Mouse (Mus musculus): ENCODE results near the gene Fuz. TPM values are rescaled to one million over a fixed set of nuclear protein-coding genes. Genes with fewer than 3 reads are reported as not detected.
A peak's percentile ranks its signal among the peaks of the same experiment; 100 is the strongest.

Gene Fuz
- polyA plus RNA-seq, 1 experiment from 2014 or later, result 18.7 TPM

DNA sequence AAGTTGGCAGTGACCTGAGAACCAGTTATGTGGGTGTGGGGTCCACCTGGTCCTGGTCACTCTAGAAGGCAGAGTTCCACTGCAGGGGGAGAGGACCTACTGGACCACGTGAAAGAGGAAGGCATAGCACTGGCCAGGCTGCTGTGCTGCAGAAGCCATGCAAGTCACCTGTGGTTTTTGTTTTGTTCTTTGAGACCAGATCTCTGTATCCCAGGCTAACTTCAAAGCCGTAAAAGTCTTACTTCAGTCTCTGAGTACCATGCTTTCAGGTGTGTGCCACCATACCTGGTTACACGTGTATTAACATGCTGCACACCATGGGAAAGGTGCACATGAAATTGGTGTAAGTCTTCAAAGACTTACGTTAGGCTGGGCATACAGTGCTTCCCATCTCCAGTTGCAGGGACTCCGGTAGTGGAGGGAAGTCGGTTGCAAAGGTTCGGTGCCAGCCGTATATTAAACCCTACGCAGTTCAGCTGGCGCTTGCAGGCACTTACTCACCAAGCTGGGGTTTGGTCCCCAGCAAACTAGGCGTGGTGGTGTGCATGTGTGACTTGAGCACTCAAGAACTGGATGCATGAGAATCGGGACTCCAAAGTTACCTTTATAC is 44.1 kb upstream of the Fuz start:
- H3K4me1 ChIP-seq (ENCODE audit: control insufficient read depth, insufficient read depth, low read length), result peaks cover 31% of the 10 kb centered on the region
- H3K27ac ChIP-seq (ENCODE audit: low read depth, low read length), result no peak overlapping the region
- H3K4me3 ChIP-seq (ENCODE audit: low read depth, low read length), result no peak overlapping the region
- no peaks in the 10 kb centered on the region for H3K9me3 ChIP-seq (ENCODE audit: control insufficient read depth, low read length)
- H3K9ac ChIP-seq (ENCODE audit: low read length), result no peak overlapping the region
- H3K27me3 ChIP-seq (ENCODE audit: control insufficient read depth, insufficient read depth, low read length), result no peaks in the 10 kb centered on the region
- H3K4me2 ChIP-seq (ENCODE audit: low read depth), result no peak overlapping the region
- WGBS, result 94% methylated on average over 12 of the region's 12 CpGs
- H3K36me3 ChIP-seq (ENCODE audit: control insufficient read depth, insufficient read depth, low read length), result no peaks in the 10 kb centered on the region
- ATAC-seq (ENCODE audit: insufficient read depth, low FRiP score, low TSS enrichment), result no peak
- no peak for DNase-seq (ENCODE audit: low spot score)

DNA sequence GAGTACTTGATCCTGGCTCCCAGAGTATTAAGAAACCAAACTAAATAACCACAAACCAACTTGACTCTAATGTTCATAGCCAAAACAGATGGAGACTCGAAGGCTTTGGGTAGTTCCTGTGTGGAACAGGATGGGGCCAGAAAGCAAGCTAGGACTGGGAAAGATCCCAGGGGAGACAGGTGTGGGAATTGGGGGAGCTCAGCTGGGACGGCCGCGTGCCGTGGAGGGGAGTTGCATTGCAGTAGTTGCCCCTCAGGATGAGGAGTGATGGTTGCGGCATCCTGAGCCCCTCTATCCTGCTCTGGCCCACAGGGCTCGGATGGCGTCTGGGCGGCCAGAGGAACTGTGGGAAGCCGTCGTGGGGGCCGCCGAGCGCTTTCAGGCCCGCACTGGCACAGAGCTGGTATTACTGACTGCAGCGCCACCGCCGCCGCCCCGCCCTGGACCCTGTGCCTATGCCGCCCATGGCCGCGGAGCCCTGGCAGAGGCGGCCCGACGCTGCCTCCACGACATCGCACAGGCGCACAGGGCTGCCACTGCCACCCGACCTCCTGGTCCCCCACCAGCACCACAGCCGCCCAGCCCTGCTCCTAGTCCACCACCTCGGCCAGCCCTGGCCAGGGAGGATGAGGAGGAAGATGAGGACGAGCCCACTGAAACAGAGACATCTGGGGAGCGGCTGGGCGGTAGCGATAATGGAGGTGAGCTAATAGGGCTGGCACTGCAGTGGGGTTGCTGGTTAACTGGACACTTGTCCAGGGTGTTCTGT is 43.4 kb upstream of the Fuz start:
- Histone ChIP-seq H3K9me3 (ENCODE audit: control insufficient read depth, low read length) (no peaks in the 10 kb centered on the region), H3K9ac (ENCODE audit: low read length) (no peak overlapping the region), H3K4me1 (ENCODE audit: control insufficient read depth, insufficient read depth, low read length) (peaks cover 32% of the 10 kb centered on the region), H3K4me2 (ENCODE audit: low read depth) (no peak overlapping the region), H3K4me3 (ENCODE audit: low read depth, low read length) (no peak overlapping the region), H3K36me3 (ENCODE audit: control insufficient read depth, insufficient read depth, low read length) (no peaks in the 10 kb centered on the region), H3K27ac (ENCODE audit: low read depth, low read length) (no peak overlapping the region), H3K27me3 (ENCODE audit: control insufficient read depth, insufficient read depth, low read length) (no peaks in the 10 kb centered on the region)
- ATAC-seq (ENCODE audit: insufficient read depth, low FRiP score, low TSS enrichment), result no peak
- DNase-seq (ENCODE audit: low spot score), result no peak
- 94% methylated on average over 36 of the region's 36 CpGs for WGBS

DNA sequence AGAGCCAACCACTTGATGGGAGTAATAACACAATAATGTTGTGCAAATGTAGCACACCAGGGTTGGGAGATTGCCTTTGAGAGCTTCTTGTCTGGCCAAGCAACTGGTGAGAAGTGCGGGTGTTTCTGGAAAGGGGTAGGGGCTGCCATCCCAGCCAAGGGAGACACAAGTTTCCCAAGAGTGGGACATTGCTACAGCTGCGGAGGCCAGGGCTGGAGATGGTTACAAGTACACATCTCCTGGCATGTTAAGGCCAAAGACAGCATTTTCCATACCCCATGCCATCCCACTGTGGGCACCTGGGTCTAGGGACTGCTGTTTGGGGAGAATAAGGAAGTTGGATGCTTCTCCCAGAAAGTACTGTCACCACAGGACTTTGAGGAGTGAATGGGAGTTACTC is 42.8 kb upstream of the Fuz start:
- H3K4me1 ChIP-seq (ENCODE audit: control insufficient read depth, insufficient read depth, low read length), result peaks cover 33% of the 10 kb centered on the region
- no peaks in the 10 kb centered on the region for H3K9me3 ChIP-seq (ENCODE audit: control insufficient read depth, low read length)
- WGBS, result 88% methylated on average over 2 of the region's 2 CpGs
- no peak overlapping the region for H3K27ac ChIP-seq (ENCODE audit: low read depth, low read length)
- no peak overlapping the region for H3K9ac ChIP-seq (ENCODE audit: low read length)
- H3K27me3 ChIP-seq (ENCODE audit: control insufficient read depth, insufficient read depth, low read length), result no peaks in the 10 kb centered on the region
- H3K4me2 ChIP-seq (ENCODE audit: low read depth), result no peak overlapping the region; the same call in 1 of the 2 replicates
- ATAC-seq (ENCODE audit: insufficient read depth, low FRiP score, low TSS enrichment) (no peak), DNase-seq (ENCODE audit: low spot score) (no peak)
- no peak overlapping the region for H3K4me3 ChIP-seq (ENCODE audit: low read depth, low read length)
- no peaks in the 10 kb centered on the region for H3K36me3 ChIP-seq (ENCODE audit: control insufficient read depth, insufficient read depth, low read length)

DNA sequence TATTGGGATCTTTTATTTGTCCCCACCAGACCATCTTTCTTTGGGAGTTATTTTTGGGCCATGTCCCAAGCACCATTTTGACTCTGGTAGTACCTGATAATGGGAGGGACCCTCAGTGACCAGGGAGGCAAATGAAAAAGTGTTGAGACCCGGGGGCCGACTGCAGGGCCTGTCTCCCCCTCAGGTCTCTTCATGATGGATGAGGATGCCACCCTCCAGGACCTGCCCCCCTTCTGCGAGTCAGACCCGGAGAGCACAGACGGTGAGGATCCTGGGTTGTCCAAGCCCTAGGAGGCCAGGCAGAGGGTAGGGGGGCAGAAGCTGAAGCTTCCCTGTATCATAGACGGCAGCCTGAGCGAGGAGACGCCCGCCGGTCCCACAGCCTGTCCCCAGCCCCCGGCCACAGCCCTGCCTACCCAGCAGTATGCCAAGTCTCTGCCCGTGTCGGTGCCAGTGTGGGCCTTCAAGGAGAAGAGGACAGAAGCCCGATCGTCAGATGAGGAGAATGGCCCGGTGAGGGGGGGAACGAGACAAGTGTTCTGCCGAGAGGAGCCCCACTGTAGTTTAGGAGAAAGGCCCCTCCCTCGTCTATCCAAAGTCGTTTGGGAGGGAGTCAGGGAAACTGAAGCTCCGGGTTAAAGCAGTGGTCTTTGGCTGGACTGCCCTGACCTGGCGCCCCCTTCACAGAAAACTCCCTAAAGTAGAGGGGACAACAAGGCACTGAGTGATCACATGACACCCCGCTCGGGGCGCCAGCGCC is 42.1 kb upstream of the Fuz start:
- no peaks in the 10 kb centered on the region for H3K27me3 ChIP-seq (ENCODE audit: control insufficient read depth, insufficient read depth, low read length)
- 29% methylated on average over 26 of the region's 26 CpGs for WGBS
- DNase-seq (ENCODE audit: low spot score) (no peak), ATAC-seq (ENCODE audit: insufficient read depth, low FRiP score, low TSS enrichment) (no peak)
- peaks cover 34% of the 10 kb centered on the region for H3K4me1 ChIP-seq (ENCODE audit: control insufficient read depth, insufficient read depth, low read length)
- H3K9me3 ChIP-seq (ENCODE audit: control insufficient read depth, low read length), result no peaks in the 10 kb centered on the region
- H3K4me3 ChIP-seq (ENCODE audit: low read depth, low read length), result peak overlapping the region; percentile 44
- peak overlapping the region; percentile 92 for H3K27ac ChIP-seq (ENCODE audit: low read depth, low read length)
- peak overlapping the region; percentile 91 for H3K4me2 ChIP-seq (ENCODE audit: low read depth)
- no peaks in the 10 kb centered on the region for H3K36me3 ChIP-seq (ENCODE audit: control insufficient read depth, insufficient read depth, low read length)
- H3K9ac ChIP-seq (ENCODE audit: low read length), result peak overlapping the region; percentile 69

DNA sequence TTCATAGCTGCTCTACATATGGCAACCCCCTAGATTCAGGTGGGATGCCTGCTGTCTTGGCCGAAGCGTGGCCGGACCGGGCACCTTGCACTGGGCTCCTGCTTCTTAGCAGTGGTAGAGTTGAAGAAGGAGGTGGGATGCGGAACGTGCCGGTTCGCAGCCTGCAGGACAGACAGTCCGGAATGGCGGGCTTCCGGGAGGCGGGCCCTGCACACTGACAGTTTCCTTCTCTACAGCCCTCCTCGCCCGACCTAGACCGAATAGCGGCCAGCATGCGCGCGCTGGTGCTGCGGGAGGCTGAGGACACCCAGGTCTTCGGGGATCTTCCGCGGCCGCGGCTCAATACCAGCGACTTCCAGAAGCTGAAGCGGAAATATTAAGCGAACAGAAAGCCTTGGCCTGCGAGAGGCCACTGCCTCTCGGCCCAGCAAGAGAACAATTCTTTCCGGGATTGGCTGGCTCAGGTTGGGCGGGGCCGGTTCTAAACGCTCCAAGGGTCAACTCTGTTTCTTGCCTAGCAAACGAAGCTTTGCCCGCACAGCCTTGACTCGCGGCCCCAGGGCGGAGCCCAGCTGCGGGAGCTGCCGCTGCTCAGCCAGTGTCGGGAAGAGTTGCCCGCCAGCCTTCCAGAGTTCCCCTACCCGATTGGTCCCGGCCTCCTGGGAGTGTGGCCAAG is 41.4 kb upstream of the Fuz start:
- no peaks in the 10 kb centered on the region for H3K36me3 ChIP-seq (ENCODE audit: control insufficient read depth, insufficient read depth, low read length)
- peak overlapping the region; percentile 92 for H3K27ac ChIP-seq (ENCODE audit: low read depth, low read length)
- ATAC-seq (ENCODE audit: insufficient read depth, low FRiP score, low TSS enrichment) (peak; percentile 17; the same call in 1 of the 2 replicates), DNase-seq (ENCODE audit: low spot score) (peak; percentile 78)
- no peaks in the 10 kb centered on the region for H3K27me3 ChIP-seq (ENCODE audit: control insufficient read depth, insufficient read depth, low read length)
- 1% methylated on average over 45 of the region's 45 CpGs for WGBS
- peaks cover 34% of the 10 kb centered on the region for H3K4me1 ChIP-seq (ENCODE audit: control insufficient read depth, insufficient read depth, low read length)
- peak overlapping the region; percentile 44 for H3K4me3 ChIP-seq (ENCODE audit: low read depth, low read length)
- H3K4me2 ChIP-seq (ENCODE audit: low read depth), result peak overlapping the region; percentile 91
- H3K9ac ChIP-seq (ENCODE audit: low read length), result peak overlapping the region; percentile 69
- no peaks in the 10 kb centered on the region for H3K9me3 ChIP-seq (ENCODE audit: control insufficient read depth, low read length)

DNA sequence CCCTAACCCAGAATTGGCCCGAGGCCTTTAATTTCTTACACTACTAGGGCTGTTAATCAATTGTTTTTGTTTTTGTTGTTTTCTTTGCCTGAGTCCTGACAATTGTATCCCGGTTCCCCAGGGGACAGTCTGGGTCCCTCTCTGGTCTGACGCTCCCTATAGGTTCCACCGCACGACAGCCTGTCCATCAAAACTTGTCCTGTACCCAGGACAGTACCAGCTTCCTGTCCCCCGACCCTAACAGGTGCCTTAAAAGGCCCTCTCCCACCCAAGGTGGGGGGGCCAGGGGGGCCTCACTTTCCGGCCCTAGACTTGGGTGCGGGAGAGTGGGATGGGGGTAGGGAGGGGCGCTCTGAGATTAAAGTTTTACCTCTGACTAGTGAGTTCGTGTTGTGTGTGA is 40.8 kb upstream of the Fuz start:
- peak overlapping the region; percentile 44 for H3K4me3 ChIP-seq (ENCODE audit: low read depth, low read length)
- no peaks in the 10 kb centered on the region for H3K27me3 ChIP-seq (ENCODE audit: control insufficient read depth, insufficient read depth, low read length)
- ATAC-seq (ENCODE audit: insufficient read depth, low FRiP score, low TSS enrichment), result no peak
- no peaks in the 10 kb centered on the region for H3K9me3 ChIP-seq (ENCODE audit: control insufficient read depth, low read length)
- H3K4me1 ChIP-seq (ENCODE audit: control insufficient read depth, insufficient read depth, low read length), result peaks cover 34% of the 10 kb centered on the region
- WGBS, result 49% methylated on average over 10 of the region's 10 CpGs
- no peaks in the 10 kb centered on the region for H3K36me3 ChIP-seq (ENCODE audit: control insufficient read depth, insufficient read depth, low read length)
- DNase-seq (ENCODE audit: low spot score), result no peak
- H3K27ac ChIP-seq (ENCODE audit: low read depth, low read length), result peak overlapping the region; percentile 92
- peak overlapping the region; percentile 69 for H3K9ac ChIP-seq (ENCODE audit: low read length)
- peak overlapping the region; percentile 91 for H3K4me2 ChIP-seq (ENCODE audit: low read depth)

DNA sequence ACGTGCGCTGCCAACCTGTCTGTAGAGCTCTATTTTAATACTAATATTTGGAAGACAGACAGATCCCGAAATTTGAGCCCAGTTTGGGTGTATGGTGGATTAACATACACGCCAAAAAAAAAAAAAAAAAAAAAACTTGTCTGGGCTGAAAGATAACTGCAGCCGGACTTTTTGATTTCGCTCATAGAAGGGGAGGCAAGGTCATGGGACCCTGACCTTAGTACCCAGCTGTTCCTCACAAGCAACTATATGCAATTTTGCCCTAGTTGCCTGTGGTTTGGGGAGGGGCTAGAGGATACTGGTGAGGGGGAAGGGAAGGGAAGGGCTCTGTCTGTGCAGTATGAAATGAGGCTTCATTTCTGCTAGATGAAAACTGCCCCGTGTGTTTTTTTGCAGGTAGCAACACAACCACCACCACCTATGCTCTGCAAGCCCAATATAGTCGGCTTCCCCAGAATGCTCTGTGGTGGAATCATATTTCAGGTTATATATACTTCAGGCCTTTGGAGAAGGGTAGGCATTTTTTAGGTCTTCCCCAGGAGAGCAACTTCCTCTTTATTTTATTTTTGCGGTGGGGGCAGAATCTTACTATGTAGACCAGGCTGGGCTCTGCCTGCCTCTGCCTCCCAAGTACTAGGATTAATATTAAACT is 39.5 kb upstream of the Fuz start:
- DNase-seq (ENCODE audit: low spot score), result no peak
- no peak overlapping the region; the same call in 1 of the 2 replicates for H3K9ac ChIP-seq (ENCODE audit: low read length)
- peak overlapping the region; percentile 84; the same call in 1 of the 2 replicates for H3K27ac ChIP-seq (ENCODE audit: low read depth, low read length)
- no peaks in the 10 kb centered on the region for H3K9me3 ChIP-seq (ENCODE audit: control insufficient read depth, low read length)
- WGBS, result 74% methylated on average over 9 of the region's 9 CpGs
- H3K27me3 ChIP-seq (ENCODE audit: control insufficient read depth, insufficient read depth, low read length), result no peaks in the 10 kb centered on the region
- peak overlapping the region; percentile 73 for H3K4me2 ChIP-seq (ENCODE audit: low read depth)
- H3K36me3 ChIP-seq (ENCODE audit: control insufficient read depth, insufficient read depth, low read length), result no peaks in the 10 kb centered on the region; the same call in 1 of the 2 replicates
- peaks cover 29% of the 10 kb centered on the region for H3K4me1 ChIP-seq (ENCODE audit: control insufficient read depth, insufficient read depth, low read length)
- no peak for ATAC-seq (ENCODE audit: insufficient read depth, low FRiP score, low TSS enrichment)
- peak overlapping the region; percentile 70 for H3K4me3 ChIP-seq (ENCODE audit: low read depth, low read length)

DNA sequence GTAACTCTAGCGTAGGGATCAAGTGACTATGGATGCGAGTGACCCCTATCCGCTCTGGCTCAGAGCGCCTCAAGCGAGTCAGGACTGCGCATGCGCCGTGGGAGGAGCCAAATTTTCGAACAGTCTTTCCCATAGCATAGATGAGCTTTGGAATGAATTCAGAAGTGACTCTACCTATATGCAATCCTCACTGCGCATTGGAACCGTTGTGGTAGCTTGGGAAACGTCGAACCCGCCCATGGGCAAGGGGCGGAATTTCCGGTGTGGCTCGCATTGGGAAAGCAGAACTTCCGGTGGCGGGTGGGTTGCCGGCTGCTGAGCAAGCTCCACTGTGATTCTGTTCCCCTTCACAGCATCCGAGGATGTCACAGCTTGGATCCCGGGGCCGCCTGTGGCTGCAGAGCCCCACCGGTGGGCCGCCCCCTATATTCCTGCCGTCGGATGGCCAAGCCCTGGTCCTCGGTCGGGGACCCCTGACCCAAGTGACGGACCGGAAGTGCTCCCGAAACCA is 38.8 kb upstream of the Fuz start, which contains the start of gene Pnkp:
Gene Pnkp, plus strand, starts transcription at position 98 of the 511 bp plus-strand sequence.
- Histone ChIP-seq H3K4me1 (ENCODE audit: control insufficient read depth, insufficient read depth, low read length) (peaks cover 29% of the 10 kb centered on the region), H3K9me3 (ENCODE audit: control insufficient read depth, low read length) (no peaks in the 10 kb centered on the region)

More for the DNA sequence above, 38.8 kb upstream of the Fuz start, which contains the start of gene Pnkp:
- H3K4me2 ChIP-seq (ENCODE audit: low read depth), result peak within 1 kb of the TSS; percentile 73
- H3K9ac ChIP-seq (ENCODE audit: low read length), result peak within 1 kb of the TSS; percentile 76
- peaks cover 4% of the 10 kb centered on the region for H3K36me3 ChIP-seq (ENCODE audit: control insufficient read depth, insufficient read depth, low read length)
- H3K27me3 ChIP-seq (ENCODE audit: control insufficient read depth, insufficient read depth, low read length), result no peaks in the 10 kb centered on the region
- peak within 1 kb of the TSS; percentile 84 for H3K27ac ChIP-seq (ENCODE audit: low read depth, low read length)
- peak within 1 kb of the TSS; percentile 70 for H3K4me3 ChIP-seq (ENCODE audit: low read depth, low read length)
- WGBS, result under 1% methylated on average over 32 of the region's 32 CpGs
- DNase-seq (ENCODE audit: low spot score), result peak; percentile 89
- ATAC-seq (ENCODE audit: insufficient read depth, low FRiP score, low TSS enrichment), result peak; percentile 32; the same call in 1 of the 2 replicates
